Mouse (Mus musculus) adrenal gland, postnatal 10 days (tissue): ENCODE results near the gene Cemip2. TPM values are rescaled to one million over a fixed set of nuclear protein-coding genes. Genes with fewer than 3 reads are reported as not detected.

Experiments
- DNase-seq: peaks from one replicate; pipeline ENCODE4 v3.0.0; 2021; ENCODE audit warnings: mixed read lengths
- total RNA-seq, 2 experiments: library from RNA; stranded (reverse); gene quantifications; 2 replicates each; pipeline ENCODE4 v1.2.3; 2021

The Cemip2 gene
- total RNA-seq, 2 experiments from 2014 or later, result 23.4 to 25.9 TPM

GRCm38 (mm10) chr19:21779106-21779505 lies 964 bp downstream of the Cemip2 start:
- DNase-seq, result no peak

- DNase-seq, result no peak
Measured at GRCm38 (mm10) chr19:21780663-21781062, 2.5 kb downstream of the Cemip2 start.

- DNase-seq, result peak; percentile 74
Measured at GRCm38 (mm10) chr19:21781066-21781786, 3.1 kb downstream of the Cemip2 start.

GRCm38 (mm10) chr19:21781787-21782432 lies 3.8 kb downstream of the Cemip2 start:
- DNase-seq, result no peak

DNA sequence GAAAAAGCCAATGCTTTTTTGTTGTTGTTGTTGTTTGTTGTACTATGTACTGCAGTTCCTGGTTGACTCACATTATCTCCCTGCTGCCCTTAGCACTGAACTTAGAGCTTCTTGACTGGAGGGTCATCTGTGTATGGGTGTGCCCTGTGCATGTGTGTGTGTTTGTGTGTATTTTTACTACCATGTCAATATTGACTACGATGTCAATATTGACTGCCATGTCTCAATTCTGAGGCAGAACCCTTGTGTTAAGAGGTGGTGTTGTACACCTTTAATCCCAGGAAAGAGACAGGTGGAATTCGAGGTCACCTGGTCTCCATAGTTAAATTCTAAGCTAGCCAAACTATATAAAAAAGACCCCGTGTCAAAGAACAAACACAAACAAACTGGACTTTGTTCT lies 5.6 kb downstream of the Cemip2 start:
- no peak for DNase-seq

DNA sequence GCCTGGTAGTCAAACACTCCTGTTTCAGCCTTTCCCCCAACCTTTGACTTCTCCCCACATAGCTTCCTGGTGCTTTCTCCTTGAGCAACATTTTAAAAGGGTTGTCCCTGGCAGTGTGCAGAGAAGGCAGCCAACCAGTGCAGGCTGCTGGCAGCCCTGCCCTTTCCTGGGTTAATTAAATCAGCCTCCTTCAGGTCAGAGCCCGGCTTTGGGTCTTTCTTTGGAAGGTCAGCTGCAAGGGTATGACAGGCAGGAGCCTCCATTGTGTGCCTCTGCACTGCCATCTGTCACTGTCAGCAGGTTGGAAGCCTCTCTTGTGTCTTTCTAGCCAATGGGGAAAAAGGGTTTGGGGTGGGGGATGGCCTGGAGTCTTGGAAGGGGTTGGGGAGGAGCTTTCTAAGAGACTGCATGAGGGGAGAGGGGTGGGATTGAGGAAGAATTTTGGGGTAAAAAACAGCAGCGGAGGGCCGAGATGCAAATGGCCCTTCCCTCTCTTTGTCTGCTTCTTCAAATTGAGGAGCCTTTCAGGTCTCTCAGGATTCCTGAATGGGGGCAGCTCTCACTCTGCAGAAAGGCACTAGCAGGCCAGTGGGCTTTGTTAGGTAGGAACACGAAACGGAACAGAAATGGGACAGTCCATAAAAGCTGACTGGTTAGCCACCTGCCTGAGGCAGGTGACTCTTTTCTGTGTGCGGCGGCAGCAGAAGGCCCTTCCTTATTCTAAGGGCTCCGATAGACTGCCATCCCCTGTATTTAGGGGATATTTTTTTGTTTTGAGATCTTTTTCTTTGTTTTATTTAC lies 6.4 kb downstream of the Cemip2 start:
- peak; percentile 41 for DNase-seq

- no peak for DNase-seq
Measured at GRCm38 (mm10) chr19:21785132-21785528, 7.0 kb downstream of the Cemip2 start.

DNA sequence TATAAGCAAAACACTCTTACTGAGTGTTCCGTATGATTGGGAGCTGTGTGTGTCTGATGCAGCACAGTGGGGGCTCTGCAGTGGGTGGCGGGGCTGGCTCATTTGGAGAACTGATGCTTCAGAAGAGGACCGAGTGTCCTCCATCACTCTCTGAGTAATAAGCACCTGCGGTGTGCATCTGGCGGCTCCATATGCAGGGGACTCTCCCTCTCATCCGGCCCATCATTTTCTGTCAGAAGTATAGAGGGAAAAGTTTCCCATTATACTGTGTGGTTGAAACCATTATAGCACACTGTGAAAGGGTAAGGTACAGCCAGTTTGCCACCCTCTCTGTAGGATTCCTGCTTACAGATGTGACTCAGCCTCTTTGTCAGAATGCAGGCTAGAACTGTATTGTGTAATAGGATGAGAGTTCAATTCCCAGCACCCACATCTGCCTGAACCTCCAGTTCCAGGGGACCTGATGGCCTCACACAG lies 8.9 kb downstream of the Cemip2 start:
- DNase-seq, result no peak

GRCm38 (mm10) chr19:21788999-21789398 lies 10.9 kb downstream of the Cemip2 start:
- DNase-seq, result no peak

GRCm38 (mm10) chr19:21789676-21790075 lies 11.5 kb downstream of the Cemip2 start:
- DNase-seq, result no peak

- no peak for DNase-seq
Measured at GRCm38 (mm10) chr19:21791386-21791785, 13.2 kb downstream of the Cemip2 start.

DNA sequence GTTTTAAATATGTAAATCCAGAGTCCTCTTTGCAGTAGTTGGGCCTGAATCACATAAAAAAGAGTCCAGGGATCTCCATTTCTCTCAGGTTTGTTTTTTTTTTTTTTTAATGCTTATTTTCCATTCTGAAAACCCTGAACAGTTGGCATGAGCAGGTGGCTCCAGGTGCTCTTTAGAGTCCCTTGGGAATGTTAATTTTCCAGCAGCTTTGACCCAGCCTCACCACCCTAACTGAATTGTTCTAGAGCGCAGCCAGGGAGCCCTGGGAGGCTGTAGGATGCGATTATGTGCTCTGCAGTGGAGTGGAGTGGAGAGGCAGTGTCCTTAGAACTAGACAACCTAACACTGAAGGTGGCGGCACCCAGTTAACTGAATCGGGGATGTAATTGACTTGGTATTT lies 13.7 kb downstream of the Cemip2 start:
- no peak for DNase-seq

GRCm38 (mm10) chr19:21792587-21793175 lies 14.5 kb downstream of the Cemip2 start:
- no peak for DNase-seq

DNA sequence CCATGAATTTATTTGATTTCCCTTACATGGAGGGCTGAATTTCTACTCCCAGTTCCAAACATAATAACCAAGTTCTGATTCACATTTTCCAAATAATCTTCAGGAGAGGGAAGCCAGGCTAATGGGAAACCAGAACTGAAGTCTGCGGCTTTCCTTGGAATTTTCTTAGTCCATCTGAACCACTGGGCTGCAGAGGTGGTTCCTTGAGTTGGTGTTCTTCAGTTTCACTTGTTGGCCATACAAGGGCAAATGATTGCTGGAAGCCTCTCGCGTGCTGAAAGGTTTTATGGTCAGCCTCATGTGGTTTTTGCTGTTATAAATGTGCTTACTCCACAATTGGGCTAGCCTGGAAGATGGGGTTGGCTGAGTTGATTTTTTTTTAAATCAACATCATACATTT lies 16.4 kb downstream of the Cemip2 start:
- no peak for DNase-seq

DNA sequence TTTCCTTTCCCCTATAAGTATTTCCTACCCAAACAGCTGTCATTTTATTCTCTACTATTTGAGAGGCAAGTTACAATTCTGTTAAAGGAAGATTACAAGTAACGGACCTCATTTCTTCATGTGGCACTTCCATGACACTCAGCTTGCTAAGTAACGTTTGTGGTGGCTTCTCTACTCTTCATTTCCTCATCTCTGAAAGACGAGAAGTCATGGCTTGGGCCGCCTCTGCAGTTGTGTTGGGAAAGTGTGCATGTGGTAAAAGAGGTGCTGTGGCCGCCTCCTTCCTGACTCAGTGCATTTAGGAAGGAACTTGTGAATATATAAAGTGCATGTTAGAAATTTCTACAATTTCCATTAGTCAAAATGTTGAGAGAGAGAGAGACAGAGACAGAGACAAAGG lies 18.2 kb downstream of the Cemip2 start:
- no peak for DNase-seq

DNA sequence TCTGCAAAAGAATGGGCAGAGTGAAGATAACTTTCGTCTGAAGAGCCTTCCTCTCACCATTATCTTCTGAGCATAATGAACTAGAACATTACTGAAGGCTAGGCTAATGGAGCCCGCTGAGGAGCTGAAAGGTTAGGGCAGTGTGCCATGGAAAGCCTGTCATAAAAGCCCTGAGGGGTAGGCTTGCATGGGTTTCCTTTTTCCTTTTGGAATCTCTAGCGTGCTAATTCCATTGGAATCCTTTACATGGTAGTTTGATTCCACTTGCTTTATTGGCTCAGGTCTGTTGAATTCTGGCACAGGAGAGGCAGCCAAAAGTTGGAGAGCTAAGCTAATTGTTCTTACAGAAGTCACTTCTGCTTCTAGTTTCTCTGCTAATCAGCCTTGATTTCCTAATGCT lies 20.6 kb downstream of the Cemip2 start:
- no peak for DNase-seq

DNA sequence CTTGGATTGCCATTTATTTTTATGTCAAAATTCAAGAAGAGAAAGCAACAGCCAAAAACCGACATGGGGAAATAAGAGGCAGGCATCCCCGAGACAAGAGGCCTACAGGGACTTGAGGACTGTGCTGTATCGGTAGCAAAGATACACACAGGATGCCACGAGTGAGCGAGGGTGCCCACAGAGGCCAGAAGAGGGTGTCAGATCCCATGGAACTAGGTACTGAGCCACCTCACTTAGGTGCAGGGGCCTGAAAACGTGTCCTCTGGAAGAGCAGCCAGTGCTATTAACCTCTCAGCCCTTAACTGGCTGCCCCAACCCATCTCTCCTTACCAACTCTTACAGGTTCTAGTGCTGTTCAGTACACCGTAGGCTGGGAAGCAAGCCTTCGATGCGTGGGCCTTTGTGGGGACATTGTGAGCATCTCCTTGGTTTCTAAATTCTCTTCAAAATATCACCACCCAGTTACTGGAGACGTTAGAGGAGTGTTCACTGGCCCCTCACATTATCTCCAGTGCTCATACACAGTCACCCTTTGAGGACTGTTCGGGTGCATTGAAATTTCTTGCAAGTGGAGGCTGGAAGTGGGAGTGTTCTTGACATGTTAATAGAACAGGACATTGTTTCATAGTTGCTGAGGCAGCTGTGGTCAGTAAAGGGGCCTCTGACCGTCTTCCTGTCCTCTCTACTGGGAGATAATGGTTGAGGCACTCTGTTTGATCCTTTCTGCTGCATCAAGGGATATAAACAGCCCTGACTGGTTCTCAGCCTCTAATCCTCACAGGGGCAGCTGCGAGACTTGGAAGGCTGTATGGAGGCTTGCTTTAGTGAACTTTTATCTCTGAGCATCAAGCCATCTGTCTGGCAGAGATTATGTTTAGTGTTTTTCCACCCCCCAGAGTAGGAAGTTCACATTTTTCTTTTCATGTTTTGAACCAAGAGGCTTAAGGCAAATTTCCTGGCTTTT lies 21.6 kb downstream of the Cemip2 start:
- no peak for DNase-seq

- DNase-seq, result no peak
Measured at GRCm38 (mm10) chr19:21804488-21804887, 26.3 kb downstream of the Cemip2 start.

DNA sequence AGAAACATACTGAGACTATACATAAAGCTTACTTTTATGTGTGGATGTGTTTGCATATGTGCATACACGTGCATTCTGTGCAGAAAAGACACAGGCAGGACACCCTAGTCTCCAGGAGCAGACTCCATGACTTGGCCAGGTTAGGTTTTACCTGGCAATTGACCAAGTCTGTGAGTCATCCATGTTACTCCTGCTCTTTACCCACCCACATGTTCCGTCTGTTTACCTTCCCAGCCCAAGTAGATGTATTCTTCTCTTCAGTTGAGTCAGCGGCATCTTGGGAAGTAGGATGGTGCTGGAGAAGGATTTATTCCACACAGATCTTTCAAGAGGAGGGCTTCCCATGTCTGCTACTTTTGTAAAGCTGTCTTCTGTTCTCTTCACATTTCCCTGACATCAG lies 27.2 kb downstream of the Cemip2 start:
- peak; percentile 36 for DNase-seq

- DNase-seq, result no peak
Measured at GRCm38 (mm10) chr19:21810135-21810534, 32.0 kb downstream of the Cemip2 start.

GRCm38 (mm10) chr19:21813560-21813959 lies 35.4 kb downstream of the Cemip2 start:
- DNase-seq, result no peak
